Mouse (Mus musculus) liver, embryonic 11.5 days (tissue): ENCODE measurements around the gene Foxc1. TPM values are rescaled to one million over a fixed set of nuclear protein-coding genes. Genes with fewer than 3 reads are reported as not detected.

ENCODE experiments used
- ATAC-seq: fragments of 200-750 bp; cut with Nextera tagmentation; replicated peaks from 2 replicates; pipeline ENCODE4 v1.8.0; 2017; ENCODE audit warnings: moderate number of reproducible peaks, mild to moderate bottlenecking, moderate TSS enrichment, moderate library complexity; ENCODE audit not compliant: low FRiP score
- DNase-seq: peaks from one replicate; pipeline ENCODE4 v3.0.0-alpha.2; 2017; ENCODE audit warnings: low spot score
- H3K27ac ChIP-seq: fragments of 300-500 bp; sonication (generic); 2 replicates; pipeline ENCODE4 v1.5.1; 2014; ENCODE audit warnings: mild to moderate bottlenecking, low read depth, low read length, control low read depth
- H3K27me3 ChIP-seq: fragments of 300-500 bp; sonication (generic); replicated peaks from 2 replicates; pipeline ENCODE4 v1.6.1; 2014; ENCODE audit warnings: low read length, mixed read lengths; ENCODE audit not compliant: control insufficient read depth, insufficient read depth
- H3K36me3 ChIP-seq: fragments of 300-500 bp; sonication (generic); 2 replicates; pipeline ENCODE4 v1.6.1; 2014; ENCODE audit warnings: mild to moderate bottlenecking, low read length, moderate library complexity, mixed read lengths; ENCODE audit not compliant: control insufficient read depth, insufficient read depth
- H3K4me1 ChIP-seq: fragments of 300-500 bp; sonication (generic); replicated peaks from 2 replicates; pipeline ENCODE4 v1.6.1; 2014; ENCODE audit warnings: low read length, mixed read lengths; ENCODE audit not compliant: control insufficient read depth, insufficient read depth
- H3K4me2 ChIP-seq: fragments of 300-500 bp; sonication (generic); 2 replicates; pipeline ENCODE4 v1.6.1; 2014; ENCODE audit warnings: mild to moderate bottlenecking, control low read depth, moderate library complexity
- H3K4me3 ChIP-seq: fragments of 300-500 bp; sonication (generic); 2 replicates; pipeline ENCODE4 v1.5.1; 2014; ENCODE audit warnings: low read depth, low read length, control low read depth
- H3K9ac ChIP-seq: fragments of 300-500 bp; sonication (generic); 2 replicates; pipeline ENCODE4 v1.6.1; 2014; ENCODE audit warnings: low read depth, low read length, control low read depth
- H3K9me3 ChIP-seq: fragments of 300-500 bp; sonication (generic); 2 replicates; pipeline ENCODE4 v1.6.1; 2016; ENCODE audit warnings: low read length, inconsistent platforms, mixed read lengths; ENCODE audit not compliant: control insufficient read depth
- WGBS: fragments of 180-500 bp; shearing (Covaris S2); extraction: QIAGEN DNeasy Blood & Tissue Kit; methylation state at CpG from one replicate; pipeline ENCODE4 v1.1.7; 2014; 5-methylcytosine and 5-hydroxymethylcytosine counted together
- polyA plus RNA-seq: library from polyadenylated mRNA; unstranded; fragments of >200 nt; fragmentation: Nextera tagmentation; extraction: Ambion mirVana; gene quantifications from 2 replicates; pipeline ENCODE4 v1.2.1, GENCODE M21; 2014

Foxc1 gene
- 0.45 and 0.47 TPM in 2 replicates for polyA plus RNA-seq

- peak within 1 kb of the TSS; percentile 74 for H3K27ac ChIP-seq
- no peaks in the 10 kb centered on the region for H3K9me3 ChIP-seq
- H3K4me3 ChIP-seq, result peak within 1 kb of the TSS; percentile 63
- DNase-seq, result peak; percentile 75
- H3K4me2 ChIP-seq, result peak within 1 kb of the TSS; percentile 93
- H3K9ac ChIP-seq, result peak within 1 kb of the TSS; percentile 60
- peaks cover 93% of the 10 kb centered on the region for H3K27me3 ChIP-seq
- WGBS, result under 1% methylated on average over 33 of the region's 40 CpGs
- H3K36me3 ChIP-seq, result no peaks in the 10 kb centered on the region
- peaks cover 17% of the 10 kb centered on the region for H3K4me1 ChIP-seq
- peak; percentile 79 for ATAC-seq
Measured at GRCm38 (mm10) chr13:31806428-31806832, at the start of gene Foxc1. TSS of gene Foxc1 (plus strand) at chr13:31806633.

DNA sequence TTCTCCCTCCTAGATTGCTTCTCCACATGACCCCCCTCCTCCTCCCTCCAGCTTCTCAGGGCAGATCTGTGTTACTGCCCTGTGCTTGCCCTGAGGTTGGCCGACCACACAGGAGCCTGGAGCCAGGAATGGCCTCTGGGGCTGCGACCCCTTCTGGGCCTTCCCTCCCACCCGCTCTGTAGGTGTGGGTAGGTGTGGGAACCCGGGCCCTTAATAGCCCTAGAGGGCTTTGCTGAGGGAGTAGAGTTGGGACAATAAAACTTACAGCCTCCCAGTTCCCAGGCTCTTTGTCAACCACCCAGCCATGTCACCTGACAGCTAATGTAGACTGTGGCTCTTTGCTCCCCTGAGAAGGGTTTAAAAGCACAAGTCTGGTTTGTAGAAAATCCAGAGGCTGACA lies 46.0 kb upstream of the Foxc1 start:
- no peak for DNase-seq
- Histone ChIP-seq H3K4me1 (no peaks in the 10 kb centered on the region), H3K9me3 (no peaks in the 10 kb centered on the region), H3K4me2 (no peak overlapping the region), H3K36me3 (no peaks in the 10 kb centered on the region), H3K4me3 (no peak overlapping the region), H3K27ac (no peak overlapping the region), H3K27me3 (no peaks in the 10 kb centered on the region), H3K9ac (no peak overlapping the region)
- ATAC-seq, result no peak
- WGBS, result 28% methylated on average over 4 of the region's 4 CpGs

DNA sequence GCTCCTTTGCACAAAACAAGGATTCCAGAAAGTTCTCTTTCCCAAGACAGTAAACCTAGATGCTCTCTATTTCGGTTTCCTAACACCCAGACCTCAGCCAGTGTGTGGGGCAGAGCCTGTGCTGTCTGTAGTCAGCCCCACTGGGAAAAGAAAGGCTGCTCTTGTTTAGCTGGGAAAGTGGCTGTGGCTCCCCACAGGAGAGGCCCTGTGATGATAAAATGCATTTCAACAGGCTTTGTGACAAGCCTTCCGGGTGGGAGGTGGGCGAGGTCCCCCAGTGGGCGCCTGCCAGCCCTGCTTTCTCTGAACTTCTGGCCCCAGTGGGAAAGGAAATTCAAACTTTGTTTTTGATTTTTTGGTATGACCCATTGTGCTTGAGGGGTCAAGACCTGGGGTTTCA lies 45.4 kb upstream of the Foxc1 start:
- Histone ChIP-seq H3K4me1 (no peaks in the 10 kb centered on the region), H3K4me2 (no peak overlapping the region), H3K4me3 (no peak overlapping the region), H3K9ac (no peak overlapping the region), H3K9me3 (no peaks in the 10 kb centered on the region), H3K27ac (no peak overlapping the region), H3K27me3 (no peaks in the 10 kb centered on the region), H3K36me3 (no peaks in the 10 kb centered on the region)
- ATAC-seq (no peak), DNase-seq (no peak)
- 78% methylated on average over 4 of the region's 4 CpGs for WGBS

GRCm38 (mm10) chr13:31764419-31764818 lies 42.0 kb upstream of the Foxc1 start:
- Histone ChIP-seq H3K4me1 (no peaks in the 10 kb centered on the region), H3K4me3 (no peak overlapping the region), H3K9me3 (no peaks in the 10 kb centered on the region), H3K9ac (no peak overlapping the region), H3K27ac (no peak overlapping the region), H3K4me2 (no peak overlapping the region), H3K36me3 (no peaks in the 10 kb centered on the region), H3K27me3 (no peaks in the 10 kb centered on the region)
- DNase-seq (no peak), ATAC-seq (no peak)
- 88% methylated on average over 3 of the region's 3 CpGs for WGBS

DNA sequence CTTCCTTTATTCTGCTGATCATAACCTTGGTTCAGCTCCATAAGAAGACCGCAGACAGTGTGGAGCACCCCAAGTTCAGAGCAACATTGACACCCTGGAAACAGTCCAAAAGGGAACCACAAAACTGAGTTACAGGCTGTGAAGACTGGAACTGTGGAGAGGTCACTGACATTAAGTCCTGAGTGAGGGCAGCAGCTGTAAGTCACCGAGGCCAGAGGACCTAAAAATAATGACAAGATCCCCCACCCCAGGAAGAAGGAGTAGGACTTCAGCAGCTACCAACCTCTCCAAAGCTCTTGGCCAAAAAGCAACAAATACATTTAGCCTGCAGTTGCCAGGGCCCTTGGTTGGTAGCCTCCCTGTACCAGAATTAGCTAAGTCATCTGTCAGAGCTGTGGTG lies 40.9 kb upstream of the Foxc1 start:
- no peaks in the 10 kb centered on the region for H3K36me3 ChIP-seq

GRCm38 (mm10) chr13:31772882-31773281 lies 33.6 kb upstream of the Foxc1 start:
- Histone ChIP-seq H3K4me1 (no peaks in the 10 kb centered on the region), H3K9me3 (no peaks in the 10 kb centered on the region), H3K4me3 (no peak overlapping the region), H3K27ac (no peak overlapping the region), H3K27me3 (no peaks in the 10 kb centered on the region), H3K4me2 (no peak overlapping the region), H3K36me3 (no peaks in the 10 kb centered on the region), H3K9ac (no peak overlapping the region)
- WGBS, result 77% methylated on average over 5 of the region's 5 CpGs
- no peak for DNase-seq
- ATAC-seq, result no peak

More for the DNA sequence above, 40.9 kb upstream of the Foxc1 start:
- H3K9ac ChIP-seq, result no peak overlapping the region
- DNase-seq, result no peak
- H3K27me3 ChIP-seq, result no peaks in the 10 kb centered on the region
- no peak overlapping the region for H3K4me2 ChIP-seq
- ATAC-seq, result no peak
- no peak overlapping the region for H3K4me3 ChIP-seq
- no peaks in the 10 kb centered on the region for H3K9me3 ChIP-seq
- H3K27ac ChIP-seq, result no peak overlapping the region
- WGBS, result 78% methylated on average over 2 of the region's 2 CpGs
- no peaks in the 10 kb centered on the region for H3K4me1 ChIP-seq

- no peak overlapping the region for H3K4me3 ChIP-seq
- H3K4me2 ChIP-seq, result no peak overlapping the region
- 75% methylated on average over 5 of the region's 5 CpGs for WGBS
- DNase-seq (no peak), ATAC-seq (no peak)
- H3K27me3 ChIP-seq, result no peaks in the 10 kb centered on the region
- H3K9me3 ChIP-seq, result no peaks in the 10 kb centered on the region
- H3K4me1 ChIP-seq, result no peaks in the 10 kb centered on the region
- no peaks in the 10 kb centered on the region for H3K36me3 ChIP-seq
- no peak overlapping the region for H3K9ac ChIP-seq
- H3K27ac ChIP-seq, result no peak overlapping the region
Measured at GRCm38 (mm10) chr13:31775762-31776161, 30.7 kb upstream of the Foxc1 start.

GRCm38 (mm10) chr13:31779281-31779981 lies 27.0 kb upstream of the Foxc1 start:
- no peaks in the 10 kb centered on the region for H3K36me3 ChIP-seq
- H3K4me1 ChIP-seq, result no peaks in the 10 kb centered on the region
- H3K4me3 ChIP-seq, result no peak overlapping the region
- H3K27ac ChIP-seq, result no peak overlapping the region
- 62% methylated on average over 17 of the region's 17 CpGs for WGBS
- H3K27me3 ChIP-seq, result no peaks in the 10 kb centered on the region
- no peak overlapping the region for H3K9ac ChIP-seq
- H3K4me2 ChIP-seq, result 0 out of 2 replicates have a peak overlapping the region, but pooled peaks have one; percentile 2
- ATAC-seq, result 0 out of 2 replicates have a peak, but pooled peaks have one; percentile 49
- DNase-seq, result no peak
- no peaks in the 10 kb centered on the region for H3K9me3 ChIP-seq

DNA sequence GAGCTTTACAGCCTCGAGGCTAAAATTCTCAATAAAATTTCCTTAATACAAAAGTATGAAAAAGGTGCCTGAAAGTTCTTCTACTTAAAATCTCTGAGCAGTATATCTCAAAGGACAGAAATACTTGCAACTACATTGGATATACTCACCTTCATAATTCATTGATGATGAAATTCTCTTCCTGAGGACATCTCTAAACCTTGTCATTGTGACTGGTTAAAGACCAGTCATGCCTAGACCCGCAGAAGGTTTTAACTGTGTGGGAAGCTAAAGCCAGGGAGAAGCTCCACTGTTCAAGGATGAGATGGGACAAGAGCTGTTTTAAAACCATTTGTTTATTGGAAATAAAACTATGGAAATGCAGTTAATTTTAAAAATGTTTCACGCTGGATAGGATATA lies 26.1 kb upstream of the Foxc1 start:
- Histone ChIP-seq H3K36me3 (no peaks in the 10 kb centered on the region), H3K4me1 (no peaks in the 10 kb centered on the region), H3K4me2 (no peak overlapping the region), H3K27ac (no peak overlapping the region), H3K4me3 (no peak overlapping the region), H3K9ac (no peak overlapping the region), H3K9me3 (no peaks in the 10 kb centered on the region), H3K27me3 (no peaks in the 10 kb centered on the region)
- no peak for DNase-seq
- 84% methylated on average over 3 of the region's 3 CpGs for WGBS
- no peak for ATAC-seq
